Mouse (Mus musculus): ENCODE measurements around the gene Memo1.
"Not testable (repeated sequence)": the region's sequence is repeated elsewhere in the genome, so short reads cannot be mapped to it uniquely, and the experiment has no call there.

Gene Memo1

DNA sequence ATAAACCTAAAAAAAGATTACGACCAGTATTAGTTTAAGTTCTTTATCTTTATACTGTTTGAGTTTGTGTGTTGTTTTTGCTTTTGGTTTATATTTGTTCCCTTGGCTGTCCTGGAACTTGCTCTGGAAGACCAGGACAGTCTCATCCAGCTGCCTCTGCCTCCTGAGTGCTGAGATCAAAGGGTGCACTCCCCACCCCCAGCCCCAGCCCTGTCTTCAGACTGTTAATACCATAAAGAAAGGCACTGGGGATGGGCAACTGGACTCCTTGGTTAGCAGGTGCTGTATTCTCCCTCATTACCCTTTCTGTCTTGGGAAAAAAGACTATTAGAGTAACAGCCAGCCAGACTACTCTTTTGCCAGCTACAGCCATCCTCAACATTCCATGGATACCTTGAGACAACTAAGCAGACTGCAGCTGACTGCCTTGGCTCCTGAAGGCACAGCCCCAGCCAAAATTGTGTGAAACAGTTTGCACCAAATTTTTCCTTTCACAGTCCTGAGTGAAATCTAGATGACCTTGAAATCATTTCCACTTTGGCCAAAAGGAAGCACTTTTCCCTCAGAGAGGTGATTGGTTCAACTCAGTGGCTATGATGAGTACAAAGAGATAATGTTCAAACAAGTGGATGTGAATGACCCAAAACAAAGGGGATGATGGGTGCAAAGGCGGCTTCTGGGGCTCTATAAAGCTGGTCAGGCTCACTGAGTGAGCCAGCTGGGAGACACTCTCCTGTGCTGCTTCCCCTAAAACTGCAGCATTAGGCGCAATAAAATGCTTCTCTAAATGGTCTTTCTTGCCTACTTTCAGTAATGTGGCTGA lies 30.8 kb downstream of the Memo1 start:
- DNase-seq (ENCODE audit: extremely low spot score, low spot score), result no peak

DNA sequence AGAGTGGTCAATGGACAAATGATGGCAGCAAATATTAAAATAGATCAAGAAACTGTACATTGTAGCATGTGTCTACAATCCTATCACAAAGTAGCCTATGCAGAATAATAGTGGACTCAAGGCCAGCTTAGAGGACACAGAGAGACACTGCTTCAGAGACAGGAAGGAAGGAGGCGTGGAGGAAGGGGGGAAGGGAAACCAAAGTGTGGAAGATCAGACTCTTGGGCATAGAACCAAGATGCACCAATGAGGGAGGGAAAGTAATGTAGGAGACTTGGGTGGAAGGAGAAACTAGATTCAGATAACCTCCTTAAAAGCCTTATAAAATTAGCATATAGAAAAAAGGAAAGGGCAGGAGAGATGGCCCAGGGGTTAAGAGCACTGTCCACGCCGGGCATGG lies 32.9 kb downstream of the Memo1 start:
- DNase-seq (ENCODE audit: extremely low spot score, low spot score), result no peak

DNA sequence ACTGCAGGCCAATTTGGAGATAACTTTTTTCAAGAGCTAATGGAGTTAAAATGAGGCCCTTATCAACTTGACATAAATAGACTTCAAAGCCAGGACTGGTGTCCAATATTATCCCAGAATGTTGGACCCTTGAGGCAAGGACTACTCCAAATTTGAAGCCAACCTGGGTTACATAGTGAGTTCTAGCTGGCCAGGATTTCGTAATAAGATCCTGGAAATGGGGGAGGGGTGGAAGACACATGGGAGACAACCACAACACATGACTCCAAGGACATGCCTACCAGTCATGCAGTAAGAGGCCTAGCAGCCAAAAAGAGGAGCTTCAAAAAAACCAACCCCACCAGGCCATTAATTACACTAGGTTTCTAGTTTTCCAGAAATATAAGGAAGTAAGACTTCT lies 50.0 kb downstream of the Memo1 start:
- no peak for DNase-seq (ENCODE audit: extremely low spot score, low spot score)

DNA sequence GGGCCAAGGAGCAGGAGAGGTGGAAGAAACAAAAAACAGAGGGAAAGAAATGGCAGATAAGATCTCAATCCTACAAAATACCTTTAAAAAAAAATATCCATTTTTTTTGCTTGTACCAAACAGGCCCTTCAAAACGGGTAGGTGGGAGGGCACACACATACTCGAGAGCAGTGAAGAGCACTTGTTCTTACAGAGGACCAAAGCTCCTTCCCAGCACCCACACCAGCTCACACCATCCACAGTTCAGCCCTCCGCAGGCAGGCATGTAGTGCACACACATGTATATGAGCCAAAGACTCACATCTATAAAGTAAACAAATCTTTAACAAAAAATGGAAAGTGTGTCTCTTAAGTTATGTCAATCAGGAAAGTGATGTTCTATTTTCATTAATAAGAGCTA lies 52.5 kb downstream of the Memo1 start:
- no peak for DNase-seq (ENCODE audit: extremely low spot score, low spot score)

DNA sequence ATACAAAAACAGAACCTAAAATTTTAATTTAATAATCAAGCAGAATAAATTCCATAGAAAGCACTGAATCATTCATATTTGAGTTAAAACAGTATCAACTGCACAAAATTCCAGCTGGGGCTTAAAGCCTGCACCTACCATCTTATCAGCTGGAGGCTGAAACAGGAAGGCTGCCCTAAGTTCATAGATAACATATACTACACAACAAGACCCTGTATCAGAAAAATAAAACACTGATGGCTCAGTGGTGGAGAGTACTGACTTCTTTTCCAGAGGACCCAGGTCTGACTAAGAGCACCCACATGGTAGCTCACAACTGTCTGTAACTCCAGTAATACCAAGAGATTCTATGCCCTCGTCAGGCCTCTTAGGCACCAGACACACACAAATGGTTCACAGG lies 55.0 kb downstream of the Memo1 start:
- no peak for DNase-seq (ENCODE audit: extremely low spot score, low spot score)

DNA sequence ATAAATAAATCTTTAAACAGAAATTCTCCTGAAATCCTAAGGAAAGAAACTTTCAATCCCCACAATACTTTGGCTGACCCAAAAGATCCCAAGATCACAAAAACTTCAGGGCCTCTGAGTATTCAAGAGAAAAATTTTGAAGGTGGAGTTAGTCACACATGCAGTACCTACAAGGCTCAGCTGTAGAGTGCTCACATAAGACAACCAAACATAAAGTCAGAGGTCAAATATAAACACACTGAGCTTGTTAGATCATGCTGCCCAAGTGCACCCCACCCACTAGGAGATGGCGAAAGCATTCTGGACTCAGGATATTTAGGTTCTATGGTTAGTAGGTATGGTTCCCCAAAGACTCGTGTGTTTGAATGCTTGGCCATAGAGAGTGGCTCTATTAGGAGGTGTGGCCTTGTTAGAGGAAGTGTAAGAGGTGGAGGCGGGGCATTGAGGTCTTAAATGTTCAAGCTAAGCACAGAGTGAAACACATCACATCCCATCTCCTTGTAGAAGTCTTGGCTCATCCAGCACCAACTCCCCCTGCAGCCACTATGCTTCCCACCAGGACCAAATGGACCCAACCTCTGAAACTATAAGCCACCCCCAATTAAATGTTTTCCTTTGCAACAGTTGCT lies 67.1 kb downstream of the Memo1 start:
- DNase-seq (ENCODE audit: extremely low spot score, low spot score), result no peak

DNA sequence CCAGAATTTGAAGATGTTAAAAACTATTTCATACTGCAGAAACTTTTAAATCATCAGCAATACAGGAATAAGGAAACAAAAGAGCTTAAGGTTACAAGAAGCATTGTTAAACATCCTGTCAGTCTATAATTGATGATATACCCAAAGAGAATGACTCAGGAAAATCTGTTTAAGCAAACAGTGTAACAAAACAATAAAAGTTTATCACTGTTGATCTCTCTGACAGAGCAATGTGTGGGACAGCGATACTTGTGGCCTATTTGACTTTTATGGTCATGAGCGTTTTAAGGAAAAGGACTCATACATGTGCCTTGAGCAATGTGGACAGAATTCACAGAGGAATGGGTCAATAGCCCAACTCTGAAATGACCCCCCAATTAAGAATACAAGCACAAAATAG lies 78.0 kb downstream of the Memo1 start:
- DNase-seq (ENCODE audit: extremely low spot score, low spot score), result no peak

DNA sequence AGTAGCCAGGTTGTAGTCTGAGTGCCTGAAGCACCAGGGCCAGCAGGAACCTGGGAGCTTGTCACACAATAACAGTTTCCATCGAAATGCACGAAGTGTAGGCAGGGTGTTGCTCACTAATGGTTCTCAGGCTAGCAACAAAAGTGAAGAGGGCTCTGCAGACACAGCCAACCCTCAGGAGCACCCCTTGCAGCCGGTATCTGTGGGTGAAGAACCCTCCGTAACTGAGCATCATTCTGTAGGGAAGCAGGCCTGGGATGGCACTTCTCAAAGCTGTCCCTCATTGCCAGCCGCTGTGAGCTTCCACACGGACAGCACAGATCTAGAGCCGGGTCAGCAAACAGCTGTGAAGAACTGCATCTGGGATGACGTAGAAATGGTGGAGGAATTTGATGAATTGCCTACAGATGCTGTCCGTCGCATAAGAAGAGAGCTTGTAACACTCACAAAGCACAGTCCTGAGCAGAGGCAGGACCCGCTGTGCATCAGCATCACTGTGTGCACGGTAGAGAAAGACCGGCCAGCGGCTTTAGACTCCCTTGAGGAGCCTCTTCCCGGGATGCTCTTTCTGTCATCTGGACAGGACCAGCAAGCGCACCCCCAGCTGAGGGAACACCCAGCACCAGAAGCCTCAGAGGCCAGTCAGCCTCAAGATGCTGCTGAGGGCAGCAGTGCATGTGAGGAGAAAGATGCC lies 82.3 kb downstream of the Memo1 start:
- DNase-seq (ENCODE audit: extremely low spot score, low spot score), result peak; percentile 15

DNA sequence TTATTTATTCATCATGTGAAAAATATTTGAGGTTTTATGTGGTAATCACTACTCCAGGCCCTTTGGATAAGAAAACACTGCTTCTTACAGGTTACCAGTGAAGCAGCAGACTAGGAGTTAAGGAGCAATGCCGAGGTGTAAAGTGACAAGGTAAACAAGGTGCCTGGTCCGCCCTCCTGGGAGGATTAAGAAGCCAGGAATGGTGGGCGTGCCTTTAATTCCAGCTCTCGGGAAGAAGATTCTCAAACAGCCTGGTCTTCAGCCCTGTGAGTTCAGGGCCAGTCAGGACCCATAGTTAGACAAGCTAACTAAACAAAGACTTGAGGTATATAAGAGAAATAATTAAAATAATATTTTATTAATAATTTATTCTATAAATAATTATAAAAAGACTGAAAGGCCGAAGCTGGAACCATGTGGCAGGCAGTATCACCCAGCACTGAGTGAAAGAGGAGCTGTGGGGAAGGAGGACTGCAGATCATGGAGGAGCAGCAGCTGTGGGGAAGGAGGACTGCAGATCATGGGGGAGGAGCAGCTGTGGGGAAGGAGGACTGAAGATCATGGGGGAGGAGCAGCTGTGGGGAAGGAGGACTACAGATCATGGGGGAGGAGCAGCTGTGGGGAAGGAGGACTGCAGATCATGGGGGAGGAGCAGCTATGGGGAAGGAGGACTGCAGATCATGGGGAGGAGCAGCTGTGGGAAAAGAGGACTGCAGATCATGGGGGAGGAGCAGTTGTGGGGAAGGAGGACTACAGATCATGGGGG lies 86.0 kb downstream of the Memo1 start:
- DNase-seq (ENCODE audit: extremely low spot score, low spot score), result no peak

DNA sequence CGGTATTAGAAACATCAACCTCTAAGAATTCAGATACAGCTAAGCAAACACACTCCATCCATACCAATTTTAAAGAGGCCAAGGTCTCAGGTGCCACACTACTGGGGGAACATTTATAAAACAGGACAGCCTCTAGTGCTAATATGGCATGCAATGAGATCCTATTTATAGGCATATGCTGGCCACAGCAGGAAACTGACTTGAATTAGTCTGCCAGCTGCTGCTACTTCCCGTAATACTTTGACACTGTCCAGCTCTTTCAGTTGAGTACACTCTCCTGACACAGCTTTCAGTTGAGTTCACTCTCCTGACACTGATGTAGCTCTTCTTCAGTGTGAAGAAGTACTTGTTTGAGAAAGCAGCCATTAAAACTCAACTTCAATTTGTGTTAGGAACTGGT lies 99.4 kb downstream of the Memo1 start:
- no peak for DNase-seq (ENCODE audit: extremely low spot score, low spot score)

DNA sequence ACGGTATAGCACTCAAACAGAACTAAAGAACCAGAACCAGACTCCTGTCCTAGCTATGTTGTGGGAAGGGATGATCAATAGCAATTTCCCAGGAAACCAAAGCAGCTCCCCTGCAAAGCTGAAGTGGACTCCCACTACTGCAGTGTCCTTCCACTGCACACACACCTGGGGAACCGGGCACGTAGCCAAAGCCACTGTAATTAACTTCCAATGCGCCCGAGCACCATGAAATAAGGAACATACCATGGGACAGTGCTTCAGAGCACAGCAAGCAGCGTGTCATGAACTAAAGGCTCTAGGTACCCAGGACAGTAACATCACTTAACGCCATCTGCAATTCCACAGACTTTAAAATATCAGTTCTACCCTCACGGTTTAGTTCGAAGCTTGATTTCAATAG lies 100.6 kb downstream of the Memo1 start:
- DNase-seq (ENCODE audit: extremely low spot score, low spot score), result no peak

DNA sequence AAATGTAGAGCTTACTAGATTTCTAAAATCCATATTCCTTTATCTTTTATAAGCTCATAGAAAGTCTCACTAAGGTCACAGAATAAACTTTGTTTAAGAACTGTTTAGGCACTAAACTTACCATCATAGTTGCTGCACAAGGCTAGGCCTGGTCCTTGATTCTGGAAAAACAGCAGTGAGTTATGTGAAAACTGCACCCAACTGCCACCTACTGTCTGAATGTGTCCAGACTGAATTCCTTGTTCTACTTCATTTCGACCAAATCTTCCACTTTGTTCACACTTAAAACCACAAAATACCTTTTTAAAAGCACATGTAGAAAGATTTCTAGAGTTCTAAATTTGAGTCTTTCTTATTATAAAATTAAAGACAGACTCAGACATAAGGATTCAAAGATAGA lies 101.9 kb downstream of the Memo1 start:
- DNase-seq (ENCODE audit: extremely low spot score, low spot score), result no peak

DNA sequence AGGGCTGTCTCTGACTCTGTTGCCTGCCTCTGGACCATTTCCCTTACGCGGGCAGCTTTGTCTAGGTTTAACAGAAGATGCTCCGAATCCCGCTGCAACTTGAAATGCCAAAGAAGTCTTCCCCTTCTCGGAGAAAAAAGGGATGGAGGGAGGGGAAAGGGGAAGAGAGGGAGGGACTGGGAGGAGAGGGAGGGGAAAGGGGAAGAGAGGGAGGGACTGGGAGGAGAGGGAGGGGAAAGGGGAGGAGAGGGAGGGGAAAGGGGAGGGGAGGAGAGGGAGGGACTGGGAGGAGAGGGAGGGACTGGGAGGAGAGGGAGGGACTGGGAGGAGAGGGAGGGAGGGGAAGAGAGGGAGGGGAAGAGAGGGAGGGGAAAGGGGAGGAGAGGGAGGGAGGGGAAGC lies 103.9 kb downstream of the Memo1 start:
- no peak for DNase-seq (ENCODE audit: extremely low spot score, low spot score)

DNA sequence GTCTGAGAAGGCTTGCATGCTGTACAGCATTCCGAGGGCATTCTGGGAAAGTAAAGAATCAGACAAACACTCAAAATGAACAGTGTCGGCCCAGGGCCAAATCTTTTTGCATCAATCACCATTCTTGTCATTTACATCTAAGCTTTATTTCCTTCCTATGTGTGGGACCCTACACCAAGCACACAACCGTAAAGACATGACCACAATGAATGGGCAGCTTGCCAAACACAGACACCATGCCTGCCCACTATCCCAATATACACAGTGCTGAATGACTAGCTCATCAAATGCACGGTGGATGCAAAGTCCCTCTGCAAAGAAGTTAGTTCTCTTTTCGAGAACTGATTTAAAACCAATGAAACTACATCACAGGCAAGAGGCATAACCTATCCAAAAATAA lies 109.1 kb downstream of the Memo1 start:
- DNase-seq (ENCODE audit: extremely low spot score, low spot score), result no peak

DNA sequence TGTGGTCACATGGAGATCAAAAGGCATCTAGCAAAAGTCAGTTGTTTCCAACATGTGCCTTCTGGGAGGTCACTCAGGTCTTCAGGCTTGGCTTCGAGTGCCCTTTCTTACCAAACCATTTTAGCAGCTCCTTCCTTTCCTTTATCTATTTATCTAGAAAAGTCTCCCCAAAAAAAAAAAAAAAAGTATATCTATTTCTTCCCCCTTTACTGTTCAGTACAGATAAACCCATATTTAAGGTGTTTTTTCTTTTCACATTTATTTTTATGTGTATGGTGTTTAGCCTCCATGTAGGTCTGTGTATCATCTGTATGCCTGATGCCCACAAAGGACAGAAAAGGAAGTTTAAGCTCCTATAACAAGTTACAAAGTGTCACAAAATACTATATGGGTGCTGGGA lies 110.6 kb downstream of the Memo1 start:
- no peak for DNase-seq (ENCODE audit: extremely low spot score, low spot score)

DNA sequence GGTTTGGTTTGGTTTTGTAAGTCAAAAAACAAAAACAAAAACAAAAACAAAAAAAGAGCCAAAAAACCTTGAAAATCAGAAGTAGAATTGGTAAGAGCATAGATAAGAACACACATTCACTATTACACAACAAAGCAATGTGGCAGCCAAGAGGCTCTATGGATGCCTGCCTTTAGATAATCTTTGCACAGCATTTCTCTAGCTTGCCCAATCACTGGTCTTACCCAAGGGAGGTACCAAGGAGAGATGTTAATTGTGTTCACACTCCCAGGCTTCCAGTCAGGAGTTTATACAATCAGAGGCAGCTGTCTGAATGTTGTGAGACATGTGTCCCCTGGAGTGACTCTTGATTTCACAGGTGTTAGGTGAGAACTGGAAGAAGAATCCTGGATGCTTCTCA lies 114.4 kb downstream of the Memo1 start:
- no peak for DNase-seq (ENCODE audit: extremely low spot score, low spot score)

DNA sequence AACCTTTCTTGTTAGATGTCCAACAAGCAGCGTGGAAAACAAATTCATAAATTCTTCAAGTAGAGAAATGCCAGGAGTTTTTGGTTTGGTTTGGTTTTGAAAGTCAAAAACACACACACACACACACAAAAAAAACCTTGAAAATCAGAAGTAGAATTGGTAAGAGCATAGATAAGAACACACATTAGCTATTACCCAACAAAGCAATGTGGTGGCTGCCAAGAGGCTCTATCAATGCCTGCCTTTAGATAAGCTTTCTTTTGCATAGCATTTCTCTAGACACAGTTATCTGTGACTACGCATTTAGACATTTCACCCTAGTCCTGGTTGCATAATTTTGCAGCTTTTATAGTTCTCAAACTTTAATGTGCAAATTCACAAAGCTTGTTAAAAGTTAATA lies 115.7 kb downstream of the Memo1 start:
- DNase-seq (ENCODE audit: extremely low spot score, low spot score), result not testable (repeated sequence)

DNA sequence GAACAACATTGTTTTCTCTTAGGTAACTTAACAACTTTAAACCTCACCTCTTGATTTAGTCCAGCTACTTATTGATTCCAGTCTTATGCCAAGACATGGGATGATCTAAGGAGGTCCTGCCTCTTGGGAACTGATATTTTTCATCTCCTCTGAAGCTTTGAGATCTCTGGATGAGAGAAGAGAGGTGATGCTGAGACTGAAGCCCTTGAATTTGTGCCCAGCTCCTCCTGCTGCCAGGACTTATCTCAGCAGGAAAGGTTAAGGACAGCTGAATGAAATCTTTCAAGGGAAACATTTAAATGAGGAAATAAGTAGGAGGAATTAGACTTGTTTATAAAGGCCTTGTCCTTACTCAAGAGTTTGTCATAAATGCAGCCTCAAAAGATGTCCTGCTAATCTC lies 121.6 kb downstream of the Memo1 start:
- DNase-seq (ENCODE audit: extremely low spot score, low spot score), result no peak

DNA sequence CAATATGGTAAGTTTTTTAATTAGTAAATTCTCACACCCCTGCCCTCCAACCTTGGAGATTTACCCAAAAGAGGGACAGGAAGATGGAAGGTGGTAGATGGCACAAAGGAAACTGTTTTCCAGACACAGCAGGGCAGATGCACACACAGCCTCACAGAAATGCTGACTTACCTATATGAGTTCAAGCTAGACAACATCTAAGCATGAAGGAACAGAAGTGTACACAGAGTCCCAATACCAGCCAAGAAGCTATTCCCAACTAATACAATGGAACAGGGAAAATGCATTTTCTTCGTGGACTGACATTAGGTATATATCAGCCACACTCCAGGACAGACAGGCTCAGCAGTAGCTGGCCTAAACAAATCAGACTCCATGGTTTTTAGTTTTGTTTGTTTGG lies 122.5 kb downstream of the Memo1 start:
- no peak for DNase-seq (ENCODE audit: extremely low spot score, low spot score)

DNA sequence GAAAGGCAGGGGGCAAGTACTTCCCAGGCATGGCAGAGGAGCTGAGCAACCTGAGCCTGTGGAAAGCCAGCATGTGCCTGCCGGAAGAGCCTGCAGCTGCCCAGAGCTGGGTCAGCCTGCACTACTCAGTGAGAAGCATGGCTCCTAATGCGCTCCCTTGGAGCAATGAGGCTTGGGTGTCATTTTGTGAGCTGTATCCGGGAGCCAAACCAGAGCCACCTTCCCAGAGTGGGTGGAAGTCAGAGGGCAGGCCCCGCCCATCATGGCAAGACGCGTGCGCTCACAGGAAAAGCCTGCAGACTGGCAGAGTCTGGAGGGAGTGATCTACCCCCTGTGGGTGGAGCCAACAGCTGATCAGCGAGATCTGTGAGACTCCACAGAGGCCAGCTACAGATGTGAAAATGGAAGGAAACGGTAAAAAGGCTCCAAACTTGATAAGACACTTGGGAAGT lies 135.9 kb downstream of the Memo1 start:
- DNase-seq (ENCODE audit: extremely low spot score, low spot score), result peak; percentile 72

DNA sequence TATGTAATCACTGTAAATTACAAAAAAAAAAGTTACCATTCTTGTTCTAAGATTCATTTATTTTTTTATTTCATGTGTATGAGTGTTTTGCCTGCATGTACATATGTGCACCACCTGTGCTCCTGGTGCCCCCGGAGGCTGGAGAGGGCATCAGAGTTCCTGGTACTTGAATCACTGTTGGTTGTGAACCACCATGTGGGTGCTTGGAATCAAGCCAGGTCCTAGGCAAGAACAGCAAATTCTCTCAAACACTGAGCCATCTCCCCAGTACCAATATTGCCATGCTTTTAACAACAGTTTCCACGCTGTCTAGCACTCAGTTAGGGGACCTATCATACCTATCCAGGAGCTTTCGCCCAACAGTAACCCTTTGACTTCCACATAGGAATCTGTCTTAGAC lies 137.2 kb downstream of the Memo1 start:
- no peak for DNase-seq (ENCODE audit: extremely low spot score, low spot score)

Data from neural tube, embryonic 10.5 days (tissue).